Mouse (Mus musculus) MEL (cell line): Measurements from ENCODE around the gene Ripor2.

ENCODE experiments used
- CTCF ChIP-seq, 3 experiments: IDR thresholded peaks in 2 of 3; conservative IDR thresholded peaks in 1 of 3; 2 replicates each; pipeline ENCODE4 v1.5.1; 2011 to 2012; ENCODE audit warnings: low read length in 3 of 3, low read depth in 2 of 3, mild to moderate bottlenecking in 2 of 3, improper control_type of control experiment in 1 of 3, inconsistent platforms in 1 of 3, mixed read lengths in 1 of 3, moderate library complexity in 1 of 3; ENCODE audit not compliant: control insufficient read depth in 1 of 3, insufficient read depth in 1 of 3, poor library complexity in 1 of 3, severe bottlenecking in 1 of 3
- POLR2A ChIP-seq, 2 experiments: IDR thresholded peaks; 2 replicates each; pipeline ENCODE4 v1.6.1; 2011 to 2012; ENCODE audit warnings: low read length in 2 of 2, mild to moderate bottlenecking in 2 of 2, control low read depth in 1 of 2, improper control_type of control experiment in 1 of 2, low read depth in 1 of 2, moderate library complexity in 1 of 2; ENCODE audit not compliant: control insufficient read depth in 1 of 2, insufficient read depth in 1 of 2, poor library complexity in 1 of 2
- SMC3 ChIP-seq: IDR thresholded peaks from 2 replicates; pipeline ENCODE4 v1.6.1; 2011; ENCODE audit warnings: low read depth, low read length, improper control_type of control experiment
- TCF12 ChIP-seq: IDR thresholded peaks from 2 replicates; pipeline ENCODE4 v1.6.1; 2014; ENCODE audit warnings: low read depth, mild to moderate bottlenecking, inconsistent platforms, low read length, improper control_type of control experiment, moderate library complexity
- USF1 ChIP-seq: IDR thresholded peaks from 2 replicates; pipeline ENCODE4 v1.6.1; 2014; ENCODE audit warnings: low read depth, mild to moderate bottlenecking, inconsistent platforms, low read length, improper control_type of control experiment, moderate library complexity

GRCm38 (mm10) chr13:24641491-24642430 lies 59.8 kb downstream of the Ripor2 start:
- TF ChIP-seq SMC3 (no peak), TCF12 (no peak), USF1 (no peak), CTCF (IDR thresholded peaks at IDR 0.05 in 2 of 3, conservative IDR thresholded peaks at IDR 0.05 in 1 of 3; ENCODE audit: control insufficient read depth in 1 of 3, insufficient read depth in 1 of 3, low read depth in 2 of 3, low read length in 3 of 3, poor library complexity in 1 of 3, severe bottlenecking in 1 of 3) (no peak), POLR2A (IDR thresholded peaks at IDR 0.05; ENCODE audit: control insufficient read depth in 1 of 2, insufficient read depth in 1 of 2, low read depth in 1 of 2, low read length in 2 of 2, poor library complexity in 1 of 2) (no peak)
